In genomic region chr6:117652917-117653316, GRCm38 (mm10) we compare ENCODE assay signal across 10 mouse cellular contexts.
DNase-seq lines count a peak whose midpoint lies in the region; ATAC-seq and TF ChIP-seq lines count a peak whose summit lies in the region.
"Had no signal": no experiment of that assay in that cellular context is flagged by ENCODE, and none has a peak within 500 bp of the region (broad histone marks: within the 10 kb centered on the region; RNA-seq: fewer than 3 reads in every experiment).

No protein-coding gene starts in this region.

- no peak for ATAC-seq in embryonic facial prominence, embryonic 12.5 days (ENCODE audit: insufficient number of reproducible peaks, insufficient read depth, low FRiP score, low TSS enrichment)

- no peaks in the 10 kb centered on the region for H3K27me3 ChIP-seq in embryonic facial prominence, embryonic 12.5 days
- H3K27me3 ChIP-seq in small intestine, adult 2 months (ENCODE audit: control insufficient read depth, insufficient read depth, low read length): no peaks in the 10 kb centered on the region
- H3K27me3 ChIP-seq: limb, embryonic 13.5 days had no signal

- peaks cover 20% of the 10 kb centered on the region for H3K4me1 ChIP-seq in embryonic facial prominence, embryonic 12.5 days
- H3K4me1 ChIP-seq in small intestine, adult 2 months (ENCODE audit: control insufficient read depth, insufficient read depth, insufficient read length, low read length): peaks cover 2% of the 10 kb centered on the region; the same call in 1 of the 2 replicates

- H3K36me3 ChIP-seq in embryonic facial prominence, embryonic 12.5 days: no peaks in the 10 kb centered on the region
- no peaks in the 10 kb centered on the region for H3K36me3 ChIP-seq in small intestine, adult 2 months (ENCODE audit: control insufficient read depth, insufficient read depth, low read length)
- H3K36me3 ChIP-seq: heart, embryonic 13.5 days; limb, embryonic 13.5 days had no signal

- no peak overlapping the region for H3K4me3 ChIP-seq in embryonic facial prominence, embryonic 12.5 days
- no peak overlapping the region for H3K4me3 ChIP-seq in small intestine, adult 2 months (ENCODE audit: low read depth, low read length)
- H3K4me3 ChIP-seq: heart, embryonic 13.5 days; limb, embryonic 13.5 days had no signal

- no peak overlapping the region for H3K4me2 ChIP-seq in embryonic facial prominence, embryonic 12.5 days (replicated peaks)
- H3K4me2 ChIP-seq: heart, embryonic 13.5 days had no signal

- no peak for TF ChIP-seq CTCF in small intestine, adult 2 months (IDR thresholded peaks at IDR 0.05; ENCODE audit: extremely low read depth, insufficient read length, insufficient replicate concordance, low read depth, low read length)

- no peak overlapping the region for H3K9ac ChIP-seq in embryonic facial prominence, embryonic 12.5 days
- H3K9ac ChIP-seq: heart, embryonic 13.5 days; limb, embryonic 13.5 days had no signal

- peak; percentile 3 for DNase-seq in right cerebral cortex, adult 18-20 months
- no peak for DNase-seq in right cerebral cortex, adult 2 months (ENCODE audit: low spot score in 2 of 2)
- DNase-seq in kidney, postnatal 14 days: peak; percentile 59
- no peak for DNase-seq in retina, postnatal 1 day
- no peak for DNase-seq in right cerebral cortex, postnatal 4 days
- no peak for DNase-seq in MN1 (ENCODE audit: low spot score)

- H3K27ac ChIP-seq in embryonic facial prominence, embryonic 12.5 days: 0 out of 2 replicates have a peak overlapping the region, but pooled peaks have one; percentile 20
- peak overlapping the region; percentile 77 for H3K27ac ChIP-seq in small intestine, adult 2 months (ENCODE audit: insufficient read depth, low read depth, low read length)
- H3K27ac ChIP-seq: heart, embryonic 13.5 days; limb, embryonic 13.5 days had no signal

- TF ChIP-seq POLR2A in small intestine, adult 2 months (IDR thresholded peaks at IDR 0.05; ENCODE audit: low read depth, low read length): no peak

- WGBS in embryonic facial prominence, embryonic 12.5 days: 65% methylated on average over 9 of the region's 9 CpGs
- WGBS in small intestine, adult 2 months: 59% methylated on average over 9 of the region's 9 CpGs

- H3K9me3 ChIP-seq in embryonic facial prominence, embryonic 12.5 days: no peaks in the 10 kb centered on the region
- H3K9me3 ChIP-seq: heart, embryonic 13.5 days; limb, embryonic 13.5 days had no signal

Comparison
In these comparisons a context has a peak if more than half of its experiments do, and no peak if none do; other contexts are left out.
1. DNase-seq: peak in right cerebral cortex, adult 18-20 months (single experiment) and kidney, postnatal 14 days (single experiment); none in right cerebral cortex, adult 2 months (0 of 2), retina, postnatal 1 day (single experiment), right cerebral cortex, postnatal 4 days (single experiment) and MN1 (single experiment).